Mouse (Mus musculus) monocyte, adult 5-6 weeks (primary cell): ENCODE data around the gene Usp6nl. TPM values are rescaled to one million over a fixed set of nuclear protein-coding genes. Genes with fewer than 3 reads are reported as not detected.

Source experiments
- ATAC-seq: fragments of 153-309, 156-312 bp; replicated peaks from 2 replicates; pipeline ENCODE4 v1.8.0; 2017; ENCODE audit warnings: mild to moderate bottlenecking; ENCODE audit not compliant: low TSS enrichment, insufficient number of reproducible peaks, severe bottlenecking, poor library complexity, low FRiP score
- total RNA-seq: library from RNA; stranded (forward); fragments of 200-1000, 200-491, 200-594 nt; gene quantifications from 3 replicates; pipeline ENCODE4 v1.2.3, GENCODE M21; 2017

Usp6nl gene
- total RNA-seq, 1 experiment from 2014 or later = 24.3 TPM

DNA sequence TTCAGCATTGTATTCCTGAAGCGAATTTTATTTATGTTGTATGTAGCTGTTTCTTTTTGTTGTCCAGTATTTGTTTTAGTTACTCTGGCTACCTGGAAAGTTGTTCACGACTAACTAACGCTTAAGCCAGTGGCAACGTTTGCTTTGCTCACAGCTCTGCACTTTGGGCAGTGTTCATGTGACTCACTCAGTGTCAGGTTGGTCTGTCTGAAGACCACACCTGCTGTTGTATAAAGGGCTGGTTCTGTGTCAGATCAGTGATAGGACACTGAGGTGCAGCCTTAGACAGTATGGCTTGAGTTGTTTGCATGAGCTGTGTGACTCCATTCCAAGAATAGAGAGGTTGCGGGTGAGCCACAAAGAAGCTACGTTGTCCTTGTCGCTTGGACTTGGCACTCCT lies 6.5 kb downstream of the Usp6nl start:
- ATAC-seq = no peak

- ATAC-seq = peak; percentile 13; the same call in 1 of the 2 replicates
Observed at GRCm38 (mm10) chr2:6330756-6331155, 8.3 kb downstream of the Usp6nl start.

DNA sequence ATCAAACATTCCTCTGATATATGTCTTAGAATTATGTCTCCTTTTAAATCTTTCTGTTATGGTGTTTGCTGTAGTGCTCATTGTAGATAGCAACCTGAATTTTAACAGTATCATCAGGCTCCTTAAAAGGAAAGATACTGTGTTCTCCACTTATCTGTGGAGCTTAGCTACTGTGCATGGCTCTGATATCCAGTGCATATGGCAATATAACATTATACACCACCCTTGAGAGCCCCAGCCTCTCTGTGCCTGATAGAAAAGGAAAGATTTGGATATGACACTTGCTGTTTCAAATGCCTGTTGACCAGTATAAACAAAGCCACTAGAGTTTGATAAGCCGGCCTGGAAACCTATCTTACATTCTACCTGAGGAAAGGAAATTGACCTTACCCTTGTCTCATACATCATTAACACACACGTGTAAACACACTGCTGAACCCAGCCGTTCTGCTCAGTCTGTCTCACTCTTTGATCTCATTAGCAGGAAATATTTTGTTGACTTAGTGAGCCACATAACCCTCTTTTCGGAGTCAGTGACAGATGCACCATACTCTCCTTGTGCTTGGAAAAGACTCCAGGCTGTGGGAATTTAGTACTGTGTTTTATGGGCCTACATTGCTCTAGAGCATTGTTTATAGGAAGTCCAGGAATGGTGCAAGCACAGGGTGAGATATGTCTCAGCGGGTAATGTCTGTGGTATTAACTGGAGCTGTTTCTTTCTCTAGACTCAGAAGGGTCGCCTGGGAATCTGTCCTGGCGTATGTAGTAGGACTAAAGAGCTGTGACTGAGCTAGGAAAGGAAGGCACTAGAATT lies 9.1 kb downstream of the Usp6nl start:
- no peak for ATAC-seq

- no peak for ATAC-seq
Observed at GRCm38 (mm10) chr2:6333570-6333969, 11.1 kb downstream of the Usp6nl start.

- no peak for ATAC-seq
Observed at GRCm38 (mm10) chr2:6334011-6334410, 11.5 kb downstream of the Usp6nl start.

- peak; percentile 87 for ATAC-seq
Observed at GRCm38 (mm10) chr2:6335032-6335735, 12.7 kb downstream of the Usp6nl start.

GRCm38 (mm10) chr2:6336013-6336412 lies 13.5 kb downstream of the Usp6nl start:
- no peak for ATAC-seq

DNA sequence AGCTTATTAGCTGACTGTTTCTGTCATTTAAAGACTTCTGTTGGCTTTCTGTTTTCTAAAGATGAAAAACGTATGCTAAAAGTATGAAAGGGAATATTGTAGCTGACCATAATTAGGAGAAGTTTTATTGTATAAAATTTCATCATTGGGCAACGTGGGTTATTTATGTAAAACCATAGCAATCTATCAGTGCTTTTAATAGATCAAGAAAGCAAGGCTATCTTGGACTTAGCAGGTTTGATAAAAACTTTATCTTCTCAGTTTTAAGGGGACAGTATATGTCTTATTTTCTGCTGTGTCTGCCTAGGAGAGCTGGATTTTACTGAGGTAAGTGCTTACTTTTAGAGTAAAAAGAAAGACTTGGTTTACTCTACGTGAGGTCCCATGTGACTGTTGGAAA lies 14.2 kb downstream of the Usp6nl start:
- no peak for ATAC-seq

DNA sequence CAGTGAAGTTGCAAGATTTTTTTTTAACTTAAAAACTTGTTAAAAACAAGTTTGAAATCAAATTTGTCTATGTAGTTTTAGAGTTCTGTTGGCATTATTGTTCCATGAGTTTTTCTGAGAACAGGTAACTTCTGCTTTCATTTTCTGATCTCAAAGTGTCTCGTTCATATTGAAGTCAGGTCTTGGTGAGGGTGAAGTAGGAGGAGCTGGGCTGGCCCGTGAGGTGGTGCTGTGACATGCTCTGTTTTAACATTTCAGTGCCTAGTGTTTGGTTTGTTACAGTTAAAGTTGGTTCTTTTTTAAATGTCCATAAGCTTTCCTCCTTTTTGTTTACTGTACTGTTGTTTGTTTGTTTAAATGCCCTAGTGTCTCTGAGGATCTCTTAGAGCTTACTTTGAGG lies 15.0 kb downstream of the Usp6nl start:
- no peak for ATAC-seq

DNA sequence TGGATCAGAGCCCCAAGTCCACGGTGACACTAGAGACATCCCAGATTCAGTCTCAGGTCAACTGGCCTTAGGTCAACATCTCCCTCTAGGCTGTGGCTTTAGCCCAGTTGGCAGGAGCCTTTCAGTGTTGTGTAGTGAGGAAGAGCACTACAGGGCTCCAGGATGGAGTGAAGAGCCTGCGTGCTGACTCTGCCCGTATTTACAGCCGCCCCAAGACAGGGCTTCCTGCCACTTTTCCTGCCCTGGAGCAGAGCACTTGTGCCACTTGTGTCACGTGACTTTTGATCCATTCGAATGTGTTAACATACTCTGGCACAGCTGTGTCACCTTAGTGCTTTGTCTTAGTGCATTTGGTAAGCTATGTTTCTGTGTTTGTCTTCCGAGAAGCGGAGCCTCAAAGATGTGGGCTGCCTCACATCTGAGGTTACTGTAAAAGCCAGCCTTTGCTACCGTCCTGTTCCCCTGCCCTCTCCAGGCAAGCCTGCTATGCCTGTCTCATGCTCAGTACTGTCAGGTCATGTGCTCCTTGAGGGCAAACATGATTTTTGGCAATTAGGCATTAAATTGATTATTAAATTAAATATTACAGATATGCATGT lies 15.7 kb downstream of the Usp6nl start:
- ATAC-seq = no peak

DNA sequence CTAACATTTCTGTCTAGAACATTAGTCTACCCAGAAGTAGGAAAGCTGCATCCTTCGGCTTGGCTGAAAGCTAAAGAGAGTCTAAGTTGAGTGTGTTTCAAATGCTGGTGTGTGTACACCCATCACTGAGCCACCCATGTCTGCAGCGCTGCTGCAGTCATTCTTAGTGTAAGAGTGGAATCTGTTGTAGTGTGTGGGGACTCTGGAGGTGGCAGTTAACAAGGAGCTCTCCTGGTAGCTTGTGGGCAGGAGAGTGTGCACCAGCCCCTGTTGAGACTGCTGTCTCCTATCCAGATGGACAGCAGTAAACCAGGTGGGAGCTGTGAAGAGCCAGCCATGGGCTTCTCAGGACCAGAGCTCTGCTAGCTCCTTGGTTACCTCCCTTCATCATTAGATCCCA lies 18.0 kb downstream of the Usp6nl start:
- ATAC-seq = no peak

DNA sequence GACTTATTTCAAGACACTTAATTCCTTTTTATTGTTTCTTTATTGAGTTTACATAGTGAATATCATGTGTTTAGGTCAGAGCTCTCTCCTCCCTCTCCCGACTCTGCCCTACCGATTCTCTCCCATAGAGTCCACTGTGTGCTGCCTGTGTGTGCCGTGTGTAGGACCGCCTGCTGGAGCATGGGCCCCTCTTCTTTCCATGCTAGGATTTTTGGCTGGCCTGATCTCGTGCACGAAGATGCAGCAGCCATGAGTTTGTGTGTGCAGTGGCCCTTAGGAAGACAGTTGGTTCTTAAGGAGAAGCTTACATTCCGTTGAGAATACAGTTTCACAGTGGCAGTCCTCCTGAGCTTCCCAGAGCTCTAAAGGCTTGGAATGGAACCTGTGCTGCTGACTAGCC lies 19.0 kb downstream of the Usp6nl start:
- no peak for ATAC-seq

GRCm38 (mm10) chr2:6349256-6350092 lies 27.0 kb downstream of the Usp6nl start:
- ATAC-seq = no peak

DNA sequence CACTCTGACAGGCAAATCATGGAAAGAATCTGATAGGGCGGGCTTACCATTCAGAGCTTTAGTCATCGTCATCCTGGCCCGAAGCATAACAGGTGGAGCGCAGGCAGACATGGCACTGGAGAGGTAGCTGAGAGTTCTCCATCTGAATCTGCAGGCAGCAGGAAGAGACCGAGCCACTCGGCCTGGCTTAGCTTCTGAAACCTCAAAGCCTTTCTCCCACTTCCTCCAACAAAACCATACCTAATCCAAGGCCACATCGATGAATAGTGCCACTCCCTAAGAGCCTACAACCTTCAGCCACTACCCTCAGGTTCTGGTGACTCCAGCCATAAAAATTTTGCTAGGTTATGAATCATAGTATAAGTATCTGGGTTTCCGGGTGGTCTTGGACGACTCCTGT lies 27.7 kb downstream of the Usp6nl start:
- ATAC-seq = no peak

- ATAC-seq = no peak
Observed at GRCm38 (mm10) chr2:6350931-6351695, 28.6 kb downstream of the Usp6nl start.

- ATAC-seq = 0 out of 2 replicates have a peak, but pooled peaks have one; percentile 25
Observed at GRCm38 (mm10) chr2:6352541-6352971, 30.1 kb downstream of the Usp6nl start.

DNA sequence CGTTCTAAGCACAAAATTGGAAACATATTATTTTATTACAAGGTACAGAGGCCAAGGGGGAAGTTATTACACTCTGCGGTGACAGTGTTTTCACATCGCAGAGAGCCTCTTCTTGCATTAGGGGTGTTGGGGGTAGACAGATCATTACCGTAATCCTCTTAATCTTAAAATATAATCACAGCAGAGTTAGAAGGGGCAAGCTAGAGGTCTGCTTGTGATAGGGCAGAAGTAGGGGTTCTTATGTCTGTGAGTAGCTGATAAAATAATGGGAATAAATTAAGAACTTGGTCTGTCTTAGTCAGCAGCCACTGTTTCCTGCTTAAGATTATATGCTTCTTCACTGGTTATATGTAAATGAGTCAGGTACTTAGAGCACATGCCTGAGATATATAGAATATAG lies 30.6 kb downstream of the Usp6nl start:
- ATAC-seq = 0 out of 2 replicates have a peak, but pooled peaks have one; percentile 24

DNA sequence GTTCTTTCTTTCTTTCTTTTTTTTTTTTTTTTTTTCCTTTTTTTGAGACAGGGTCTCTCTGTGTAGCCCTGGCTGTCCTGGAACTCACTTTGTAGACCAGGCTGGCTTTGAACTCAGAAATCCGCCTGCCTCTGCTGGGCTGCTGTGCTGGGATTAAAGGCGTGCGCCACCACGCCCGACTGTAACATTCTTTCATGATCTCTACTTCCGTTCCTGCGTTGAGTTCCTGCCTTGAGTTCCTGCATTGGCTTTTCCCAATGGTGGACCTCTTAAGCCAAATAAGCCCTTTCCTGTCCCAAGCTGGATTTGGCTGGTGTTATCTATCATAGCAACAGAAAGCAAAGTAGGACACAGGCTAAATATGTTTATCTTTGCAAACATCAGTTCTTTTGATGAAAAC lies 34.8 kb downstream of the Usp6nl start:
- no peak for ATAC-seq
